Mouse (Mus musculus) embryonic facial prominence, embryonic 15.5 days (tissue): ENCODE results near the gene Noxo1. TPM values are rescaled to one million over a fixed set of nuclear protein-coding genes. Genes with fewer than 3 reads are reported as not detected.
"Not testable (repeated sequence)": the region's sequence is repeated elsewhere in the genome, so short reads cannot be mapped to it uniquely, and the experiment has no call there.

Source experiments
- ATAC-seq: fragments of 200-750 bp; cut with Nextera tagmentation; 2 replicates; pipeline ENCODE4 v1.8.0; 2017; ENCODE audit warnings: low read depth, moderate TSS enrichment; ENCODE audit not compliant: insufficient number of reproducible peaks, low FRiP score, low TSS enrichment
- H3K27ac ChIP-seq: fragments of 300-500 bp; sonication (generic); replicated peaks from 2 replicates; pipeline ENCODE4 v1.5.1; 2015; ENCODE audit warnings: mild to moderate bottlenecking, inconsistent platforms
- H3K27me3 ChIP-seq: fragments of 300-500 bp; sonication (generic); 2 replicates; pipeline ENCODE4 v1.6.1; 2015; ENCODE audit warnings: inconsistent platforms
- H3K36me3 ChIP-seq: fragments of 300-500 bp; sonication (generic); 2 replicates; pipeline ENCODE4 v1.6.1; 2015; ENCODE audit warnings: mild to moderate bottlenecking, inconsistent platforms
- H3K4me1 ChIP-seq: fragments of 300-500 bp; sonication (generic); 2 replicates; pipeline ENCODE4 v1.6.1; 2015; ENCODE audit warnings: inconsistent platforms
- H3K4me2 ChIP-seq: fragments of 300-500 bp; sonication (generic); replicated peaks from 2 replicates; pipeline ENCODE4 v1.6.1; 2015; ENCODE audit warnings: mild to moderate bottlenecking, inconsistent platforms
- H3K4me3 ChIP-seq: fragments of 300-500 bp; sonication (generic); replicated peaks from 2 replicates; pipeline ENCODE4 v1.5.1; 2015; ENCODE audit warnings: mild to moderate bottlenecking, inconsistent platforms
- H3K9ac ChIP-seq: fragments of 300-500 bp; sonication (generic); 2 replicates; pipeline ENCODE4 v1.6.1; 2015; ENCODE audit warnings: inconsistent platforms
- H3K9me3 ChIP-seq: fragments of 300-500 bp; sonication (generic); replicated peaks from 2 replicates; pipeline ENCODE4 v1.6.1; 2016; ENCODE audit warnings: inconsistent platforms
- WGBS: fragments of 180-500 bp; shearing (Covaris S2); methylation state at CpG from one replicate; pipeline ENCODE4 v1.1.7; 2015; 5-methylcytosine and 5-hydroxymethylcytosine counted together
- polyA plus RNA-seq: library from polyadenylated mRNA; unstranded; fragments of >200 nt; fragmentation: Nextera tagmentation; extraction: Ambion mirVana; gene quantifications from 2 replicates; pipeline ENCODE4 v1.2.1, GENCODE M21; 2015

The Noxo1 gene
- polyA plus RNA-seq, 1 experiment from 2014 or later = 5.8 TPM

DNA sequence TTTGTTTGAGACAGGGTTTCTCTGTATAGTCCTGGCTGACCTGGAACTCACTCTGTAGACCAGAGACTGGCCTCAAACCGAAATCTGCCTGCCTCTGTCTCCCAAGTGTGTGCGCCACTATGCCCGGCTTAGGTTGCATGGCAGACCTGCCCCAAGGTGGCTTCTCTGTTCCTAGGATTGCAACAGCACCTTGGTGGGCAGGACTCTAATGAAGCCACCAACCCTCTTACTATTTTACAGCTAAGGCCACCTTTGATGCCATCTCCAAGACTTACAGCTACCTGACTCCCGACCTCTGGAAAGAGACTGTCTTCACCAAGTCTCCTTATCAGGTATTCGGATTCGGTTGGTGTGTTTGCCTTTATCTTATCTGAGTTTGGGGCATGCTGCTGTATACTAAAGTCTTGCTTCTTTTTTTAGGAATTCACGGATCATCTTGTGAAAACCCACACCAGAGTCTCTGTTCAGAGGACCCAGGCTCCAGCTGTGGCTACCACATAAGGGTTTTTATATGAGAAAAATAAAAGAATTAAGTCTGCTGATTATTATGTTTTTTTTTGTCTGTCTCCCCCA lies 25.4 kb downstream of the Noxo1 start:
- H3K4me3 ChIP-seq = peak overlapping the region; percentile 93
- peak overlapping the region; percentile 22; the same call in 1 of the 2 replicates for H3K9ac ChIP-seq
- H3K9me3 ChIP-seq, H3K27ac ChIP-seq, H3K27me3 ChIP-seq, ATAC-seq: not testable (repeated sequence)
- WGBS = 67% methylated on average over 7 of the region's 7 CpGs
- peaks cover 32% of the 10 kb centered on the region for H3K4me1 ChIP-seq
- peaks cover 24% of the 10 kb centered on the region for H3K36me3 ChIP-seq
- H3K4me2 ChIP-seq = peak overlapping the region; percentile 68

DNA sequence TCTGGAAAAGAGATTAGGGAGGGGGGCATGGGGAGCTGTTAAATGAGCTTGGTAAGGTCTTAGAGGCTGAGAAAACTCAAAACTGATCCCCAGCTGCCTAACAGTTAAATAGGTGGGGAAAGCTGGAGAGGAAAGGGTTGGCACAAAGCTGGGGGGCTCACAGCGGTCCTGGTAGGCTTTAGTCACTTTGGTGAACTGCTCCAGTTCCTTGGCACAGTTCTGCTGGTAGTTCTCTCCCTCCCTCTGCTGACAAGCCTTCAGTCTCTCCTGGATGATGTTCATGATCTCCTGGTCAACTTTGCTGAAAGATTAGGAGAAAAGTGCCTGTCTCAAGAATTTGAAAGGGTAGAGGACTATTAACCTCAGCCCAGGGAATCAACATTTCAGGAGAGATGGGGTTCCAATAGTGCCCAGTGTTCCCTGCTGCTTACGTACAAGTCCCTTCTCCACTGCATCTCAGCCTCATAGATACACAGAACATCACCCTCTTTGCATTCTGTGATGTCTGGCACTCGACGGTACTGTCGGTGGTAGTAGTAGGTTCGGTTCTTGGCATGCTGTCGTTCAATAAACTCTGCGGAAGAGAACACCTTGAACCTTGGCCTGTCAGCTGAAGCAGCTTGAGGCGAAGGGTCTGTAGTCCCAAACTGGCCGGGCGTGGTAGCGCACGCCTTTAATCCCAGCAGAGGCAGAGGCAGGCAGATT lies 26.3 kb downstream of the Noxo1 start:
- H3K9me3 ChIP-seq = no peaks in the 10 kb centered on the region
- peak overlapping the region; percentile 62 for H3K4me2 ChIP-seq
- no peak for ATAC-seq
- H3K4me3 ChIP-seq = peak overlapping the region; percentile 93; the same call in 1 of the 2 replicates
- H3K9ac ChIP-seq = 0 out of 2 replicates have a peak overlapping the region, but pooled peaks have one; percentile 3
- H3K4me1 ChIP-seq = peaks cover 32% of the 10 kb centered on the region
- 29% methylated on average over 13 of the region's 13 CpGs for WGBS
- H3K27ac ChIP-seq = 0 out of 2 replicates have a peak overlapping the region, but pooled peaks have one; percentile 29
- no peaks in the 10 kb centered on the region for H3K27me3 ChIP-seq
- peaks cover 22% of the 10 kb centered on the region for H3K36me3 ChIP-seq

DNA sequence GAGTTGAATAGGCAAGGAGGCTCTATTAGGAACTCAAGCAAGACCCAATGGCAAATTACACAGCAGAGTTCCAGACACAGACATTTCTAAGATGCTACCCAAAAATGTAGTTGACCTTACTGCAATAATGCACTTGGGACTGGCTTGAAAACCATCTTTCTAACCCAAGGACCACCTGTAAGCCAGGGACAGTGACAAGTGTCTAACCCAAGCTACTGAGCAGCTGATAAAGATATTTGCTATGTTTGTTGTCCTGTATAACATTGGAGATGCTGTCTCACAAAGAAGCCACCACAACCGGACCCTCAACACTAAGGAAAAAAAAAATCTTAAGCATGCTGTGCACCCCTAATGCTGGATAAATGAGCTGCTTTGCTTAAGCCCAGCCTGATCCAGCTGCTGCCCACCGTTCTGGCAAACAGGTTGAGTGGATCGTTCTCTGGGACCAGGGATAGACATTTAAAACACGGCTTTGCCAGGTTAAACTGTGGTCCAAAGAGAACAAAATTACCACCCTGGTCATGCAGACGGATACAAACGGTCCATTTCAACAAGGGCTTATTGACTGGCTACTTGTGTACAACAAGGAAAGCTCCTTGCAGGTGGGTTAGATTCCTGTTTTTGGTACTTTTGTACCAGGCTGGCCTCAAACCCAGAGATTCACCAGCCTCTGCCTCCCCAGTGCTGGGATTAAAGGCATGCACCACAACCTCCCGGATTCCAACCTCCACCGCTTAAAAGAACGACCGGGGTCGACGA lies 27.3 kb downstream of the Noxo1 start:
- WGBS = 1% methylated on average over 12 of the region's 12 CpGs
- no peak for ATAC-seq

DNA sequence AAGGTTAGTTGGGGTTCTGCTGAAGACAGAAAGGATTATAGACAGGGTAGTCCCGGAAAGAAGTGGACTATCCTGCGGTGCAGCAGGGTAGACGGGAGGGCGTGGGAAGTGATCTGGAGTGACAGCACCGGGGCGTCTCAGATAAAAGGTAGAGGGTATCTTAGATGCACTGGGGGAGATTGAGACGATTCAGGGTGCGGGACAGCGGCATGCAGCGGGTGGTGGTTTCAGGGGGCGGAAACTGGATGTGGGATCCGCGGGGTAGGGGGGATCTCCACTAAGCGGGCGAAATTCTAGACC lies 27.8 kb downstream of the Noxo1 start:
- H3K9me3 ChIP-seq = no peaks in the 10 kb centered on the region
- H3K4me2 ChIP-seq = peak overlapping the region; percentile 62
- peak overlapping the region; percentile 93 for H3K4me3 ChIP-seq
- H3K36me3 ChIP-seq = peaks cover 15% of the 10 kb centered on the region
- peak overlapping the region; percentile 92 for H3K9ac ChIP-seq
- no peaks in the 10 kb centered on the region for H3K27me3 ChIP-seq
- H3K4me1 ChIP-seq = peaks cover 28% of the 10 kb centered on the region
- peak overlapping the region; percentile 86 for H3K27ac ChIP-seq
- ATAC-seq = 0 out of 2 replicates have a peak, but pooled peaks have one; percentile 1
- under 1% methylated on average over 15 of the region's 15 CpGs for WGBS

More for the DNA sequence above, 27.3 kb downstream of the Noxo1 start:
- Histone ChIP-seq H3K27me3 (no peaks in the 10 kb centered on the region), H3K4me1 (peaks cover 32% of the 10 kb centered on the region), H3K36me3 (peaks cover 15% of the 10 kb centered on the region), H3K4me2 (peak overlapping the region; percentile 62), H3K27ac (peak overlapping the region; percentile 86), H3K9ac (peak overlapping the region; percentile 92), H3K4me3 (peak overlapping the region; percentile 93), H3K9me3 (no peaks in the 10 kb centered on the region)

DNA sequence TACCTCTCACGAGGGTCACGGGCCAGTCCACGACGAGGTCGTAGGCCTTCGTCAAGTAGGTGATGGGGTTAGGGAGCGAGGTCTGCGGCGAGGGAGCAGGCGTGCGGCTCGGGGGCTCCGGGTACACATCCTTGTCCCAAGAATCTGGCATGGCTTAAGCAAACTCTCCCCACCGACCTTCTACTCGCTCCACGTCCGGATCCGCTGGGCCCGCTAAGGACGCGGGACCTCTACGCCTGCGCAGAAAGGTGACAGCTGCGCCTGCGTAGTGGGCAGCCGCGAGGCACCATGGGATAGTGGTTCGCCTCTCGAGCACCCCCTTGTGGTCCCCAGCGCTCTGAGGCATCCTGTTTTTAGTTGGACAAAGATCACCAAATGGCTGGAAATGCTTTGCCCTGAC lies 28.1 kb downstream of the Noxo1 start, which contains the start of gene Ndufb10:
Ndufb10 (minus strand) TSS at position 295 of the 400 bp plus-strand sequence.
- peak; percentile 69 for ATAC-seq
- Histone ChIP-seq H3K4me3 (peak within 1 kb of the TSS; percentile 93), H3K27ac (peak within 1 kb of the TSS; percentile 86), H3K36me3 (peaks cover 15% of the 10 kb centered on the region), H3K9me3 (no peaks in the 10 kb centered on the region), H3K27me3 (no peaks in the 10 kb centered on the region), H3K4me2 (peak within 1 kb of the TSS; percentile 62), H3K9ac (peak within 1 kb of the TSS; percentile 92), H3K4me1 (peaks cover 26% of the 10 kb centered on the region)
- under 1% methylated on average over 30 of the region's 30 CpGs for WGBS

DNA sequence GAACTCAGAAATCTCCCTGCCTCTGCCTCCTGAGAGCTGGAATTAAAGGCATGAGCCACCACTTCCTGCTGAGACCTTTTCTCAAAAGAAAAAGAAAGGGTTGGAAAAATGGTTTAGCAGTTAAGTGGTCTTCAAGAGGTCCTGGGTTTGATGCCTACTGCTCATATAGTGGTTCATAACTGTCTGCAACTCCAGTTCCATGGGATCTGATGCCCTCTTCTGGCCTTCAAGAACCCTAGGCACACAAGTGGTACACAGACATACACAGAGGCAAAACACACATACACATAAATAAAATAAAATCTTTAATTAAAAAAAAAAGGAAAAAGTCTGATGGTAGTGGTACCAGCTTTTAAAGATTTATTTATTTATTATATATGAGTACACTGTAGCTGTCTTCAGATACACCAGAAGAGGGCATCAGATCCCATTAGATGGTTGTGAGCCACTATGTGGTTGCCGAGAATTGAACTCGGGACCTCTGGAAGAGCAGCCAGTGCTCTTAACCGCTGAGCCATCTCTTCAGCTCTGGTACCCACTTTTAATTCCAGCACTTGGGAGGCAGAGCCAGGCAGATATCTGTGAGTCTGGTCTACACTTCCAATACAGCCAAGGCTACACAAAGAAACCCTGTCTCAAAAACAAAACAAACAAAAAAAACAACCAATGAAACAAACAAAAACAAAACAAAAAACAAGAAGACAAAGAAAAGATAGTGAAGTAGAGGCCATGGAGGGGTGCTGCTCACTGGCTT lies 29.8 kb downstream of the Noxo1 start:
- H3K4me3 ChIP-seq = no peak overlapping the region
- no peak overlapping the region for H3K27ac ChIP-seq
- H3K9ac ChIP-seq = no peak overlapping the region
- no peaks in the 10 kb centered on the region for H3K9me3 ChIP-seq
- H3K36me3 ChIP-seq = peaks cover 15% of the 10 kb centered on the region
- WGBS = 63% methylated on average over 3 of the region's 3 CpGs
- peaks cover 26% of the 10 kb centered on the region for H3K4me1 ChIP-seq
- H3K27me3 ChIP-seq = no peaks in the 10 kb centered on the region
- no peak overlapping the region for H3K4me2 ChIP-seq
- ATAC-seq = no peak

DNA sequence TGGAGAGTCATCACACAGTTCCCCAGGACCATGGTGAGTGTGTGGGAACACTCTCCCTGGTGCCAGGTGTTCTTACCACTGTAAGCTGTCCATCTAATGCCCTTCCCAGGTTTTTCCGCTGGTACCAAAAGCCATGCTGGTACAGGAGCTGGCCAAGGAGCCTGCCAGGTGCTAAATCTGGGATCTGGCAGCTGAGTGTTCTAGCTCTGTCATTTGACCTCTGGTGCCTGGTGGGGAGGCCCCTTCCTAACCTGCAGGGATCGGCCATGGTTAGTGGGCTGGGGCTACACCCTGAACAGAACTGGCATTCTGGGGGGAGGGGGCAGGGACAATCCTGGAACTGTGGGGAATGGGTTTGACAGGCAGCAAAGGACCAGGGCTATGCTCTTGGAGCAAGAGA lies 31.6 kb downstream of the Noxo1 start, which contains the start of gene Rpl3l:
Rpl3l (plus strand) TSS at position 203 of the 400 bp plus-strand sequence.
- WGBS = 53% methylated on average over 2 of the region's 2 CpGs
- Histone ChIP-seq H3K9ac (no peak within 1 kb of the TSS), H3K27ac (no peak within 1 kb of the TSS), H3K4me2 (no peak within 1 kb of the TSS), H3K4me3 (no peak within 1 kb of the TSS), H3K36me3 (0 out of 2 replicates have a peak, but pooled peaks cover 1% of the 10 kb centered on the region), H3K4me1 (peaks cover 12% of the 10 kb centered on the region; the same call in 1 of the 2 replicates), H3K9me3 (no peaks in the 10 kb centered on the region), H3K27me3 (0 out of 2 replicates have a peak, but pooled peaks cover 4% of the 10 kb centered on the region)
- ATAC-seq = no peak

DNA sequence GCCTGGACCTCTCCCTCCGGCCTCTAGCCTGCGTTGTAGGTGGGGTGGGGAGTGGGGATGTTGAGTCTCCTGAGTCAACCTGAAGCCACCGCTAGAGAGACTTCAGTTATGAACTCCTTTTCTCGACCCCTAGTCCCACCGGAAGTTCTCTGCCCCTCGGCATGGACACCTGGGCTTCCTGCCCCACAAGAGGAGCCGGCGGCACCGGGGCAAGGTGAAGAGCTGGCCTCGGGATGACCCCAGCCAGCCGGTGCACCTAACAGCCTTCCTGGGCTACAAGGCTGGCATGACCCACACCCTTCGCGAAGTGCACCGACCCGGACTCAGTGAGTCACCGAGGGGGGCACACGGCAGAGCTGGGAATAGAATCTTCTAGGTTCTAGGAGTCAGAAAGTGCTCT lies 32.1 kb downstream of the Noxo1 start:
- Histone ChIP-seq H3K27ac (no peak overlapping the region), H3K27me3 (0 out of 2 replicates have a peak, but pooled peaks cover 4% of the 10 kb centered on the region), H3K4me1 (peaks cover 7% of the 10 kb centered on the region; the same call in 1 of the 2 replicates), H3K36me3 (no peaks in the 10 kb centered on the region), H3K9me3 (no peaks in the 10 kb centered on the region), H3K4me2 (no peak overlapping the region), H3K9ac (no peak overlapping the region), H3K4me3 (no peak overlapping the region)
- 70% methylated on average over 17 of the region's 17 CpGs for WGBS
- no peak for ATAC-seq

DNA sequence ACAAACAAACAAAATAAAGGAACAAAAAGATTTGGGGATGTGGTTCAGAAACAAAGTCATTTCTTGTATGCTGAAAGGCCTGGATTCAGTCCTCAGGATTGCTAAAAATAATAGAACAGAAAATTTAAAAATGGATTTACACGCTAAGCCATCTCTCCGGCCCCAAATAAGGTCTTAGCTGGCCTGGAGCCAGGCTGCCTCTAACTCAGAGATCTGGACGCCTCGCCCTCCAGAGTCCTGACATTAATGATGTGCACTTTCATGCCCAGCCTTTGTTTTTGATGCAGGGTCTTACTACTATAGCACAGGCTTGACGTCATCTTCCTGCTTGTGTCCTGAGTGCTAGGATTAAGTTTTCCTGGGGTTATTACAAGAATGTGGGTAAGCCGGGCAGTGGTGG lies 33.0 kb downstream of the Noxo1 start:
- Histone ChIP-seq H3K9ac (no peak overlapping the region), H3K4me3 (no peak overlapping the region), H3K9me3 (no peaks in the 10 kb centered on the region), H3K36me3 (no peaks in the 10 kb centered on the region), H3K27ac (no peak overlapping the region), H3K4me1 (no peaks in the 10 kb centered on the region), H3K4me2 (no peak overlapping the region), H3K27me3 (0 out of 2 replicates have a peak, but pooled peaks cover 4% of the 10 kb centered on the region)
- ATAC-seq = no peak
- 67% methylated on average over 6 of the region's 6 CpGs for WGBS

DNA sequence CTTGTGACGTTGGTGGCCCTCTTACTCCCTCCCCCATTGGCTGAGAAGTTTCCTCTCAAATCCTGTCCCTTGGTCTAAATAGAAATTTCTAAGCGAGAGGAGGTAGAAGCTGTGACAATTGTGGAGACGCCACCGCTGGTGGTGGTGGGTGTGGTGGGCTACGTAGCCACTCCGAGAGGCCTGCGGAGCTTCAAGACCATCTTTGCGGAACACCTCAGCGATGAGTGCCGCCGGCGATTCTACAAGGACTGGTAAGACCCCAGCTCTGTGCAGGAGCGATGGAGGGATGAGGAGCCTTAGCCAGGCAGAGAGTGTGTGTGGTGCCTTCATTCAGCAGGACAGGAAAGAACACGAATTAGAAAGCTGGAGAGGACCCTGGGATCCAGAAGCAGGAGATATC lies 34.8 kb downstream of the Noxo1 start:
- H3K9ac ChIP-seq = no peak overlapping the region
- no peaks in the 10 kb centered on the region for H3K9me3 ChIP-seq
- no peak overlapping the region for H3K4me3 ChIP-seq
- ATAC-seq = no peak
- H3K36me3 ChIP-seq = no peaks in the 10 kb centered on the region
- H3K27me3 ChIP-seq = 0 out of 2 replicates have a peak, but pooled peaks cover 4% of the 10 kb centered on the region
- WGBS = 84% methylated on average over 14 of the region's 14 CpGs
- no peak overlapping the region for H3K27ac ChIP-seq
- peaks cover 1% of the 10 kb centered on the region; the same call in 1 of the 2 replicates for H3K4me1 ChIP-seq
- H3K4me2 ChIP-seq = no peak overlapping the region
